Mouse (Mus musculus) forelimb bud, embryonic 11.5 days (tissue): ENCODE measurements around the gene Tppp3.

ENCODE experiments used
- DNase-seq: peaks from one replicate; pipeline ENCODE4 v3.0.0-alpha.2; 2012; ENCODE audit warnings: low read depth, low spot score

Tppp3 gene

DNA sequence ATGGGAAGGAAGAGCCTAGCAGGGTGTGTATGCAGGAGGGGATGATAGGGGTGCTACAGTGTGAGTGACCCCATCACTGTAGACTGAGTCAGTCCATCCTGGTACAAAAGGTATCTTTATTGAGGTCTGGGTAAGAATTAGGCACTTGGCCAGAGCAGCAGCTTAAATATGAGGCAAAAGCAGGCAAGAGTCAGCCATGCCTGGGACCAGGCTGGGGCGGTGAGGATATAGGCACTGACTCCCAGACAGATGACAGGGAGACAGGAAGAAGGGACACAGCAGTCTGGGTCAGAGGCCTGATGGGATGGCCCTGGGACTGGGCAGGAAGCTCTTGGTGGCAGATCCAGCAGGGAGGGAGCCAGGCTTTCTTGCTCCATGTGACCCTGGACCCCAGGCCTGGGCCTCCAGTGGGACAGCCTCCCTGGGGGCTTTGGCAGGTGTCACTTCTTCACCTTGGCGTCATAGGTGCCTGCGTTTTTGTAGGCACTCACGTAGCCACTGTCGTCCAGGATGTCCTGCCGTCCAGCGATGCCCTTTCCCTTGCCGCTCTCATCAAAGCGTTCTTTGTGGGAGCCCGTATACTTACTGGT lies 3.8 kb downstream of the Tppp3 start:
- no peak for DNase-seq

DNA sequence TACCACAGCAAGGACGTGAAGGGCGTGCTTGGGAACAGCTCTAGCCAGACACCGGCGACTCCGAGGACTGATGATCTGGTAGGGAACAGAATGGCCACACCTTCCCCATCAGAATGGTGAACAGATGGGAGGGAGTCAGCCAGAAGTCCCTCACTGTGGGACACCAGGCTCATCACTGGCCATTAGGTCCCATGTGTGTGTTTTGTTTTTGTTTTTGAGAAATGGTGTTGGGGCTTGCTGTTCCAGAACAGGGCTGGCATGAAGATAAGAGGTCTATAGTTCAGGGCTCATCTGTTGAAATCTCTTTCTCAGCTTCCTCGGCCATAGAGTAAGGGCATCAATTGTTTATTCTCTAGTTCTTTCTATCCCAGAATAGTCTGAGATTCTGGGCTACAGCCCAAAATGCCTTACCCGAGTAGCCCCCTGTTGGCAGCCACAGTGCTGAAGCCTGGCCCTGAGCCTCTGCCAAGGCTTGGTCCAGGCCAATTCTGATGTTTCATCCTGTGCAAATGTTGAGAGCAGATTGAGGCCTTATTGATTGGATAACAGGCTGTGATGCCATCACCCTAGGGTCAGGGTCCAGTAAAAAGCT lies 4.5 kb downstream of the Tppp3 start:
- DNase-seq, result no peak

DNA sequence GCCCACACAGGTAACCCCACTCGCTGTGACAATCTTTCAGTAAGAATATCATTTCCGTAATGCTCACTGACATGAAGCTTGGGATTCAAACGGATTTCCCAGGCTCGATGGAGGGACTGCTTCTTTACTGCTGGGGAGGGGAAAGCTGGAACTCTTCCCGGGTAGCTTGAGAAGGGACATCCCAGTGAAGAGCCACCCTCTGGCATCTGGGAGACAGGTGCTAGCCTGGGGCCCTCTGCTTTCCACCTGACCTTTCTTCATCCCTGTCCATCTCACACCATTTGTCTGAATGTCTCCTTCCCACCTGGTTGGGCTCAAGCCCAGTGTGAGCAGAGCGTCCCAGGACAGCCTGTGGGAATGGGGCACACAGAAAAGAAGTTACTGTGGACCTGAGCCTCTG lies 5.1 kb downstream of the Tppp3 start:
- DNase-seq, result no peak

DNA sequence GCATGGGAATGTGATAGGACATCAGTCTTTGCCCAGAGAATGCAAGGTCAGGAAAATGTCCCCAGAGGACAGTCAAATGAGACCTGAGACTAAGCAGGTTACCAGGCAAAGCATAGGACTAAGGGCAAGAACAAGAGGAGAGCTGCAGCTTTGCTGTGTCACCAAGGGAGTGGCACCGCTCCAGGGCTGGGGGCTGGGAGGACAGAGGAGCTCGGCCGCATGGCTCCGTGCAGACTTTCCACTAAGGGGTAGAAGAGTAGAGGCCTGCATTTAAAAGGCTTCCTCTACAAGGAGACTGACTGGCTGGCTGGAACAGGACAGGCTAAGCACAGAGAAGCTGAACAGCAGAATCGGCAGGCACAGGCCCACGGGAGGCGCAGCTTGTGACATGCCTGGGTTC lies 6.7 kb downstream of the Tppp3 start:
- no peak for DNase-seq

DNA sequence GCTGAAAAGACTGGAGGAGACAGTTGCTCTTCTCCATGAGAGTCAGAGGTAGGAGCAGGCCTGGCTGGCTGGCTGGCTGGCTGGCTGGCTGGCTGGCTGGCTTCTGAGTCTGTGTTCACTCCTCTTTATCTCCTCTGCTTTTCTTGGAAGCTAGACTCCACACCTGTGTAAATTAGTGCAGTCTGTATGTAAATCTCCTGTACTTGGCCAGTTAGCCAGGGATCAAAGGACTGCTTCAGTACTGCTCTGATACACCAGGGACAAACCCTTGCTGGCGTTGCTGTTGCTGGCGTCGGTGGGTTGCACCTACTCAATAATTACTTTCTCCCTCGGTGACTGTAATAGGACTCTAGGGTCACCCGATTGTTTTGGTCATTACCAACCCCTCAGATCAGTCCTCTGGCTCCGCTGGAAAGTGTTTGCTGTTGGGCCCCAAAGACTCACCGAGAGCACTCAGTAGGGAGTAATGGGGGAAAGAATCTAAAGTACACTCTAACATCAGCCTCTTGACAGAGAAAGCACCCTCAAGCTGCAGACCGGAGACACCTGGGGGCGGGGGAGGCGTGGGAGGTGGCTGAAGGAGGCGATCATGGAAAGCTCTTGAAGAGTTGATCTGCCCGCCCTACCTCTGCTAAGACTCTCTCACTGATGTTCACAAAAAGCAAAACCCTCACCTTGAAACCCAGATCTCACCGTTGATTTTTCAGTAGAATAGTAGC lies 10.1 kb downstream of the Tppp3 start:
- DNase-seq, result no peak

DNA sequence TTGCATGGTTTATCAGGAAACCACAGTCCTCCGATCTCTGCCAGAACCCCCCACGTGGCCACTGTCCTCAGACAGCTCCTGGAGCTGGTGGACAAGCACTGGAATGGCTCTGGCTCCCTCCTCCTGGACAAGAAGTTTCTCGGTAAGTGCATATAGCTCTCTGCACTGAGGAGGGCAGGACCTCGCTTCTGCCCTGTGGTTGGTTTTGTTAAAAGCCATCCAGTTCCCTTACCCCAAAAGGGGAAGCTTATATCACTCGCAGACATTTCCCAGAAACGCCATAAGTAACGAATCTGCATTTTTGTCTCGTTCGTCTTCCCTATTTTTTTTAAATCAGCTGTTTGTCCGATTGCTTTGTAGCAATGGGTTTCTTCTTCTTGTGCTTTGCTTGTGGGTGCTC lies 16.1 kb downstream of the Tppp3 start:
- no peak for DNase-seq

DNA sequence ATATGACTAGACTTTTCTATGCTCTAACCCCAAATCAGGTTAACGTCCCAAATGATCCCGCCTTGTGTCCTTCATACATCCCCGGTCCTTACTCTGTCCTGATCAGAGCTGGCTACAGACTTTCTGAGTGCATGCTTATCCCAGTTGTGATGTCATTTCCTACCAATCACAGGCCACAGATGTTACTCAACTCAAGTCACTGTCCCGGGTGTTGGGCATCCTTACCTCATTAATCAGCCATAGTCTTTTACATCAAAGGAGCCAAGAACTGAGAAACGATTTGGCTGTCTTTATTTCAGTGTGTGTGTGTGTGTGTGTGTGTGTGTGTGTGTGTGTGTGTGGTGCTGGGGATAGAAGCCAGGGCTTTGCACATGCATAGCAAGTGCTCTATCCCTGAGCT lies 17.2 kb downstream of the Tppp3 start:
- DNase-seq, result no peak

DNA sequence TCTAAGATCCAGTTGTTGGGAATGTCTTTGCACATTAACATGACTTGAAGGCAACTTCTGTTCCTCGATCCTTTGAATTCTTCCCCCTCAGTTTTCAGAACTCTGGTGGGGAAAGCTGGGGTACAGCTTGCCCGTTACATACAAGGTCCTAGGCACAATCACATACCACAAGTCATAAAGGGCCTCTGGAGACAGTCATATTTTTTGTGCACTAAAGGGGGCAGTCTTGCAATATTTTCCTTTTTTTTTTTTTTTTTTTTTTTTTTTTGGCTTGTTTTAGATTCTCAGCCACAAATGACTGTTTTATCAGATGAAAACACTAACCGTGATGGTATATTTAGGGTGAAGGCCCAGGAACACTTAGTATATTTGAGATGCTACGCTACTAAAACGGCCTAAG lies 18.0 kb downstream of the Tppp3 start:
- no peak for DNase-seq

DNA sequence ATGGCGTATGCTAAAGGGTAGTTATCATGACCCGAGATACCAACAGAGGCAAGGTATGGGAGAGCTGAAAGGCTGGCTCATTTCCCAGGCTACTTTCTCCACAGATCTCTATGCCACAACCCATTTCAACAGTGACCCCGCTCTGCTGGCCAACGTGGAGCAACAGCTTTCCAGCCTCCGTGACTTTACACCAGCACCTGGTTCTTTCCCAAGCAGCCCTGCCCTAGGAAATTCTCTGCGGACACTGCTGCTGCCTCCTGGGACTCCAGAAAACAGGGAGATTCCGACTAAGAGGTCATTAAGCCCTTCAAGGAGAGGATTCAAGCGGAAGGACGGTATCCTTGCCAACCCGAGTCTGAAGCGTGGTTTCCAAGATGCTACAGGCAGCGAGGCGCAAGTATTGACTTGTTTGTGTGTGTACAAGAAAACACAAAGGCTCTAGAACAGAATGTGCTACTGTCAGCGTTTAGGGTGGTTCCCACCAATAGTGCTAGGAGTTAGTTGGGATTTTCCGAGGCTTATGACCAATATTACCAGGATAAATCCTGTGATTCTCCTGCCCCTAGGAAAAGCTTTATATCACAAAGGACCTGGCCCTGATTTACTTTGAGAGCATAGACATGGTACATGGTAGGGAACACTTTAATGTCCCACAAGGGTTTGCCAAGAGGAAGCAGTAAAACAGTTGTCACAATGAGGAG lies 19.3 kb downstream of the Tppp3 start:
- DNase-seq, result no peak

DNA sequence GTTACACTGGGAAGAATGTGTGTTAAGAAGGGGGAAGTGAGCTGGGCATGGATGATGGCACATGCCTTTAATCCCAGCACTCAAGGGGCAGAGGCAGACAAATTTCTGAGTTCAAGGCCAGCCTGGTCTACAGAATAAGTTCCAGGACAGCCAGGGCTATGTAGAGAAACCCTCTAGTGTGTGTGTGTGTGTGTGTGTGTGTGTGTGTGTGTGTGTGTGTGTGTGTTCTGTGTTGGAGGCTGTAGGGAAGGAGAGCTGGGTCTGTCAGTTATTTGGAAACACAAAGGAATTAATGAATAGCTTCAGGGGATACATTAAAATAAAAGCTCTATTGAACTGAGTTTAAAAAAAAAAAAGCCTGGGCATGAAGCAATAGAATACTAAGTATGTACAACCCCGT lies 20.3 kb downstream of the Tppp3 start:
- DNase-seq, result no peak

DNA sequence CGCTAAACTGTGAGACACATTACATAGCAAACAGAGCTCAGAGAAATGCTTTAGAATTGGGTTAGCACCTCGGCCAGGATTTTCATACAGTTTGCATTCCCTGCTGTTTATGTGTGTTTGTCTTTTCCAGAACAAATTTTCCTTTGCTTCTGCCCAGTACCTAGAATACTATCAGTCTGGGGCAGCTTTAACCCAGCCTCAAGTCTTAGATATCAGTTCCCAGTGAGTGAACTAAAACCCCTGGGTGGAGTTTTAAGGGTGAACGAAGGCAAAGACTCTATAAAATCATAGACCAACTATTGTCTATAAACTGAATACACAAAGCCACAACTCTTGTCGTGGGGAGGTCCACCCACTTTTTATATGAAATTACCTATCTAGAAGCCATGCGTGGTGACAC lies 22.7 kb downstream of the Tppp3 start:
- DNase-seq, result no peak

DNA sequence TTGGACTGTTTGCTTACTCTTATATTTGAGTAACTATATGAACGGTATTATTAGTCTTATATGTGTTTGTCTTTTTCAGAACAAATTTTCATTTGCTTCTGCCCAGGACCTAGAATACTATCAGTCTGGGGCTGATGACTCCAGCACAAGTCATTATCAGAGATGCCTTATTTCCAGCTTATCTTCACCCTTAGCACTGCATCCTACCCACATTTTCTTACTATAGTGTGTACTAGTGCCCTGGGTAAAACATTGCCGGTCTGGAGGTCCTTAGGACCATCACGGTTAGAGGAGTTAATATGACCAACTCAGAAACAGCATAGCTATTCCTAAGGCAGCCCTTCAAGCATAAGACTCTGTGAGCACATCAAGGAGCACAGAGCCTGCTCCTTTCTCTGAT lies 23.1 kb downstream of the Tppp3 start:
- DNase-seq, result no peak

DNA sequence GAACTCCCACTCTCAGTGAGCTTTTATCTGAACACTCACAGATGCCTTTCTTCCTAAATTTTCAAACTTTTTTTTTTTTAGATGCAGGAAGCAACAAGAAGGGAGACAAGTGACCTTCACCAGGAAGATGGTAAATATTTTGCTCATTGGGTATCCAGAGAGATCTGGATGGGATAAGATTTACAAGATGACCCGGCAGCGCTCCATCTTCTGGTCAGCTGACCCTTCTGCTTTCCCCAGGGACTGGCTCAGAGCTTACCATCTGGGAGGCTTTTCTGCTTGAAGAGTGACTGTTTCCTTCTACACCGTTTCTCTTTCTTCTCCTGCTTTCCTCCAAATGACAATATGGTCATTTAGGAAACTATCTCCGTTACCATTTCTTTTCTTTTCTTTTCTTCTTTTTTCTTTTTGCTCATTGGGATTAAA lies 25.2 kb downstream of the Tppp3 start:
- DNase-seq, result peak; percentile 23

DNA sequence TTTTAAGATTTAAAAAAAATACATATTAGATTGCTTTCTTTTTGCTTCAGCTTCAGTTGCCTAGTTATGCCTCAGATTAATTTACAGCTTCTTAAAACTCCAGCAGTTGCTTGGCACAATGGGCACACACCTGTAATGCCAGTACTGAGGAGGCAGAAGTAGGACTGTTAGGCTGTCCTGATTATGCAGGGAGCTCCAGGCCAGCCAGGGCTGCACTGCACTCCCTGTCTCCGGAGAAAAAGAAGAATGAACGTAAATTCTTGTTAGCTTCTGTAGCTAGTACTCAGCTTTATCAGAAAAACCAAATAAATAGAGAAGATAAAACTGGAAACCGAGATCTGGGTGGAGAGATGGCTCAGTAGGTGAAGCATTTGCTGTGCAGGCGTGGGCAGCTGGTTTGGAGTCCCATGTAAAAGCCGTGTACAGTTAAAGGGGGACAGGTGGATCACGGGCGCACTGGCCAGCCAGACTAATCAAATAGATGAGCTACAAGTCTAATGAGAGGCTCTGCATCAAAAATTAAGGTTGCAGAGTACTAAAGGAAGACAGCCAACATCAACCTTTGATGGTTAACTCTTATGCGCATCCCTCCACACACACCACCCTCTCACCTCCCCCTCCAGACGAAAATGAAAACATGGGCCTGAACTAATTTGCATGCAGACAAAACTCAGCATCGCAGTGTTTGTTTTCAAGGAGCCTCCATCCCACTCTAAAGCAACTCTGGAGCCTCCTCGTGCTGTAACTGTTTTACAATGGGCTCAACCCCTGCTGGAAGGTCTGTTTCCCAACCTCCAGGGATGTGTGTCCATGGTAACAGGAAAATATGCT lies 25.8 kb downstream of the Tppp3 start:
- DNase-seq, result peak; percentile 32

DNA sequence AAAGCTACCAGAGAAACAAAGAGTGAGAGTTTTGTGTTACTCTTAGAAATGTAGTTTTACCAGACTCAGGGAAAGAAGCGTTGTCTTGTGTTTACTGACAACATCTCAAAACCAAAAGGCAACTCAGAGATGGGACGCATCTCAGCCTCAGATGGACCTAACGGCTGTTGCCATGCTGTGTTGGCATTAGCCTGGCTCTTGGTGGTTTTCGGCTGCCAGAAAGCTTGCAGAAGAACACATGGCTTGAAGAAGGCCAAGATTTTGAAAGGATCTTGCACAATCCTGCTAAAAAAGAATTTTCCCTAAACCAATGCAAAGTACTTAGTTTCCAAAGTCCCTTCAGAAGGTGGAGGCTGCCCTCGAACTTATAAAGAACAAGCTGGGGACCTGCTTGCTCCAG lies 28.7 kb downstream of the Tppp3 start:
- DNase-seq, result no peak

DNA sequence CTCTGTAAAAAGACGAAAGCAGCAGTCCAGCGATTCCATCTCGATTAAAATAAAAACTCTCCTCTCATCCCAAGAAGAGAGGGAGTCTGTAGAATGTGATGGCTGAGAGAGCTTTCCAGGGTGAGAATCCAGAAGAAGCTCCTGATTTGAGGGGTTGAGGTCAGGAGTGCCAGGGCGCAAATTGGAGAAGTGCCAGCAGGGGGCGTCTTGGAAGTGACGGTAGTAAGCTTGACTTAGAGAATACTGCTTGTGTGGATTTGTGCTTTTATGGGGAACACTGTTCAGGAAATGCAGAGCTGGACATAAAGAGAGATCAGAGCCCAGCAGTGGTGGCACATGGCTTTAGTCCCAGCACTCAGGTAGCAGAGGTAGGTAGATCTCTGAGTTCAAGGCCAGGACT lies 29.9 kb downstream of the Tppp3 start:
- DNase-seq, result peak; percentile 67

DNA sequence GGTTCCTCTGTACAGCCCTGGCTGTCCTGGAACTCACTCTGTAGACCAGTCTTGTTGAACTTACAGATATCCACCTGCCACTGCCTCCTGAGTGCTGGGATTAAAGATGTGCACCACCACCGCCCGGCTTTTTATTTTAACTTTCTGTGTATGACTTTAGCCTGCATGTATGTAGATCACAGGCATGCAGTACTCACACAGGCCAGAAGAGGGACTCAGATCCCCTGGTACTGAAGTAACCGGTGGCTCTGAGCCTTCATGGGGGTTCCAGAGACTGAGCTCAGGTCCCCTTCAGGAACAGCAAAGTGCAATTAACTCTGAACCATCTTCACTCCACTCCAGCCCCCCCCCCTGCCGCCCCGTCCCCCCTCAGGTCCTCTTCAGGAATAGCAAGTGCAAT lies 32.5 kb downstream of the Tppp3 start:
- peak; percentile 58 for DNase-seq

DNA sequence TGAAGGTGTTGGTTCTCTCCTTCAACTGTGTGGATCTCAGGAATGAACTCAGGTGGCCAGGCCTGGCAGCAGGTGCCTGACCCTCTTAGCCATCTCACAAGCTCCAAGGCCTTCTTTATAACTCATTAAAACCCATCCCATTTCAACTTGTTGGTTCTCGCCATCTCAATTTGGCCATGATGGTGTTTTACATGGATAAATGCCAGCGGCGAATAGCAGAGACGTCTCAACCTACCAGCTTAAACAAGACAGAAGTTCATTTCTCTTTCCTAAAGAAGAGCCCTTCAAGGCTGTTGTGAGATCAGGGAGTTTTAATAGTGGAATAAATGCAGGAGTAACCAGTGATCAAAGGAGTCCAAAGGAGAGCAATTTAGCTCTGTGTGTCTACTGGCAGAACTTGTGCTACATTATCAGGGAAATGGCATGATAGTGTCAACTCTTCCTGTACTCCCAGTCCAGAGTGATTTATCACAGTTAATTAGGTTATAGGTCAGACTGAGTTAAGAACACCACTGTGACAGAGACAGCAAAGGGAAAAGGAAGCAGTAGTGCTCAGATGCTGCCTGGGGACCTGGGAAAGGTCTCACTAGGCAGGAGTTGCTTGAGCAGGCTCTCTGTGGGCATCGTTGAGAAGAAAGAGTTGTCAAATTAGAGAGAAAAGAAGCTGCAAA lies 34.1 kb downstream of the Tppp3 start:
- DNase-seq, result no peak

DNA sequence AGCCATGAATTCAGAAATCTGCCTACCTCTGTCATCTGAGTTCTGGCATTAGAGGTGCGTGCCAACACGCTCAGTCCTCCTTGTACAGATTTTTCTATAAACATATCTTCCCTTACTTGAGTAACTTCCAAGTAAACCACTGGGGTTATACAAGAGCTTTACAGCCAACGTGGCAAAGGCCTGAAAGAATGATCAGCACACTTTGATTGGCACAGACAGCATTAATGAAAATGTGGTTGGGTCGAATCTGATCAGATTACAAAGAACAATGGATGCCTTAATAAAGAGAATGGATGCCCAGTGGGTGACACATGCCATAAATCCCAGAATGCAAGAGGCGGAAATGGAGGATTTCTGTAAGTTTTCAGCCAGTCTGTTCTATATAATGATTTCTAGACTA lies 35.1 kb downstream of the Tppp3 start:
- DNase-seq, result no peak

DNA sequence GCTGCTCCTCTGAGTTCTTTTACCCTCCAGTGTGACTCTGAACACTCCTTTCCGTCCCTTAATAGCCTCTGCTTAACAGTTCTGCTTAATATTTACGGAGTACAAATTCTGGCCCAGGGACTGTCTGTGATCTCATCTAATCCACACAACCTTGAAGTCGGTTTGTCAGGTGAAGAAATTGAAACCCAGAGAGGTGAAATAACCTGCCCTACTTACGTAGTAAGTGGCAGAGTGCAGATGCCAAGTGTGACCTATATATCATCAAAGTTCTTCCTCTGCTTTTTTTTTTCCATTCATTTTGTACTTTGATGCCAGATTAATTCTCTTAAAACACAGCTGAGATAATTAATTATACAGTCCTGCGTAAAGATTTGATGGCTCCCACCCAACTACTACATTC lies 37.2 kb downstream of the Tppp3 start:
- no peak for DNase-seq

DNA sequence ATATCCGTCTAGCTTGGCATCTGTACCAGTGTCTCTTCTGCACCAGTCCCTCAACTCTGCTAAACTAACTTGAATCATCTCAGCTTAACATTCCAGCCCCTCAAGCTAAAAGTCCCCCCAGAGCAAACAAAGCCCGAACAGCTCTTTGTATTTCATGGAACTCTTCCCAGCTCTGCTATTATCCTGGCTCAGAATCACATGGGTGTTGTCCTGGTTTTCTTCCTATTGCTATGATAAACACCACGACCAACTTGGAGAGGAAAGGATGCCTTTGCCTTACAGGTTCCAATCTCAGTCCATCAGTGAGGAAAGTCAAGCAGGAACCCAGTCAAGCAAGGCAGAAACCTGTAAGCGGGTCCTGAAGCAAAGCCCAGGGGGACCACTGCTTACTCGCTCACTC lies 37.8 kb downstream of the Tppp3 start:
- no peak for DNase-seq
